In genomic region chr13:74733726-74734125, GRCm38 (mm10) we compare ENCODE assay signal across 24 mouse cellular contexts.
A peak's percentile ranks its signal among the peaks of the same experiment; 100 is the strongest.
DNase-seq lines count a peak whose midpoint lies in the region; ATAC-seq and TF ChIP-seq lines count a peak whose summit lies in the region.
"Had no signal": no experiment of that assay in that cellular context is flagged by ENCODE, and none has a peak within 500 bp of the region (broad histone marks: within the 10 kb centered on the region; RNA-seq: fewer than 3 reads in every experiment).

No protein-coding gene starts in this region.

- peak; percentile 55 for DNase-seq in liver, embryonic 13.5 days
- DNase-seq in right cerebral cortex, adult 2 months (ENCODE audit: low spot score in 2 of 2), result no peak
- no peak for DNase-seq in heart, adult 18-20 months
- DNase-seq: adrenal gland, postnatal 25 days; cerebellum, adult 8-10 months; cerebellum, postnatal 25 days; gastrocnemius, postnatal 10 days; heart, adult 11 months; kidney, adult 9 months; kidney, postnatal 10 days; thymus, adult 18-20 months; thymus, postnatal 36 days had no signal

- no peaks in the 10 kb centered on the region for H3K27me3 ChIP-seq in liver, embryonic 13.5 days
- H3K27me3 ChIP-seq: forebrain, embryonic 15.5 days; megakaryocyte, embryonic 14.5 days; midbrain, embryonic 13.5 days; neural tube, embryonic 13.5 days had no signal

- peak overlapping the region; percentile 16; the same call in 1 of the 2 replicates for H3K27ac ChIP-seq in bone marrow, adult 2 months (ENCODE audit: control insufficient read depth, insufficient read depth, low read depth, low read length, poor library complexity)
- peak overlapping the region; percentile 98 for H3K27ac ChIP-seq in liver, embryonic 13.5 days
- H3K27ac ChIP-seq: forebrain, embryonic 10.5 days; forebrain, embryonic 15.5 days; hindbrain, embryonic 14.5 days; midbrain, embryonic 13.5 days; neural tube, embryonic 13.5 days had no signal

- peak overlapping the region; percentile 34 for H3K4me2 ChIP-seq in liver, embryonic 13.5 days
- H3K4me2 ChIP-seq: forebrain, embryonic 15.5 days; heart, embryonic 11.5 days; hindbrain, embryonic 14.5 days; midbrain, embryonic 13.5 days; neural tube, embryonic 13.5 days had no signal

- TF ChIP-seq CTCF in bone marrow, adult 2 months (IDR thresholded peaks at IDR 0.05; ENCODE audit: control insufficient read depth, insufficient read depth, low read length), result no peak

- peak; percentile 50 for ATAC-seq in erythroblast, adult 5-6 weeks (replicated peaks; ENCODE audit: low FRiP score, poor library complexity, severe bottlenecking)
- ATAC-seq in liver, embryonic 13.5 days (ENCODE audit: low read depth), result peak; percentile 70
- ATAC-seq in megakaryocyte progenitor cell, adult 5-6 weeks (replicated peaks; ENCODE audit: poor library complexity), result peak; percentile 49
- ATAC-seq in granulocyte monocyte progenitor cell, adult 5-6 weeks (replicated peaks; ENCODE audit: poor library complexity, severe bottlenecking), result no peak
- ATAC-seq: forebrain, embryonic 15.5 days; intestine, postnatal 0 days; midbrain, embryonic 13.5 days had no signal

- peaks cover 56% of the 10 kb centered on the region for H3K36me3 ChIP-seq in liver, embryonic 13.5 days
- H3K36me3 ChIP-seq: forebrain, embryonic 15.5 days; midbrain, embryonic 13.5 days had no signal

- WGBS in bone marrow, adult 2 months, result 80% methylated on average over 4 of the region's 4 CpGs
- WGBS in liver, embryonic 13.5 days (ENCODE audit: insufficient replicate concordance), result 51% methylated on average over 4 of the region's 4 CpGs

- H3K4me3 ChIP-seq in bone marrow, adult 2 months (replicated peaks; ENCODE audit: control insufficient read depth, low read depth, low read length), result no peak overlapping the region
- no peak overlapping the region for H3K4me3 ChIP-seq in liver, embryonic 13.5 days (replicated peaks)
- H3K4me3 ChIP-seq: forebrain, embryonic 10.5 days; forebrain, embryonic 15.5 days; megakaryocyte, embryonic 14.5 days; midbrain, embryonic 13.5 days; neural tube, embryonic 13.5 days had no signal

- peak overlapping the region; percentile 14 for H3K9ac ChIP-seq in liver, embryonic 13.5 days
- H3K9ac ChIP-seq: forebrain, embryonic 15.5 days; hindbrain, embryonic 14.5 days; midbrain, embryonic 13.5 days; neural tube, embryonic 13.5 days had no signal

- no peak for TF ChIP-seq POLR2A in bone marrow, adult 2 months (IDR thresholded peaks at IDR 0.05; ENCODE audit: borderline replicate concordance, control insufficient read depth, low read depth, low read length)

- no peaks in the 10 kb centered on the region for H3K9me3 ChIP-seq in liver, embryonic 13.5 days (replicated peaks)
- H3K9me3 ChIP-seq: forebrain, embryonic 10.5 days; forebrain, embryonic 15.5 days; megakaryocyte, embryonic 14.5 days; midbrain, embryonic 13.5 days; neural tube, embryonic 13.5 days had no signal

- H3K4me1 ChIP-seq in bone marrow, adult 2 months (ENCODE audit: control insufficient read depth, insufficient read depth, low read length), result peaks cover 1% of the 10 kb centered on the region; the same call in 1 of the 2 replicates
- peaks cover 48% of the 10 kb centered on the region for H3K4me1 ChIP-seq in liver, embryonic 13.5 days (replicated peaks)
- H3K4me1 ChIP-seq: forebrain, embryonic 10.5 days; forebrain, embryonic 15.5 days; midbrain, embryonic 13.5 days; neural tube, embryonic 13.5 days had no signal
